Mouse (Mus musculus) ES-Bruce4 (cell line): Measurements from ENCODE around the gene Clmn. TPM values are rescaled to one million over a fixed set of nuclear protein-coding genes. Genes with fewer than 3 reads are reported as not detected.
A peak's percentile ranks its signal among the peaks of the same experiment; 100 is the strongest.

Source experiments
- H3K27ac ChIP-seq: 2 replicates; pipeline ENCODE4 v1.5.1; 2012; ENCODE audit warnings: low read length, inconsistent platforms; ENCODE audit not compliant: insufficient read depth
- H3K27me3 ChIP-seq: 2 replicates; pipeline ENCODE4 v1.6.1; 2012; ENCODE audit warnings: mild to moderate bottlenecking, low read length, inconsistent platforms; ENCODE audit not compliant: control insufficient read depth, poor library complexity, insufficient read depth, severe bottlenecking
- H3K36me3 ChIP-seq: 2 replicates; pipeline ENCODE4 v1.6.1; 2012; ENCODE audit warnings: inconsistent platforms, mild to moderate bottlenecking, low read length, moderate library complexity; ENCODE audit not compliant: control insufficient read depth, poor library complexity, insufficient read depth, severe bottlenecking
- H3K4me1 ChIP-seq: one replicate; pipeline ENCODE4 v1.8.1; 2011; ENCODE audit warnings: low read length; ENCODE audit not compliant: control insufficient read depth, insufficient read depth
- H3K4me3 ChIP-seq: 2 replicates; pipeline ENCODE4 v1.5.1; 2011; ENCODE audit warnings: low read depth, mild to moderate bottlenecking, low read length
- H3K9ac ChIP-seq: 2 replicates; pipeline ENCODE4 v1.6.1; 2012; ENCODE audit warnings: low read depth, mild to moderate bottlenecking, inconsistent platforms; ENCODE audit not compliant: poor library complexity, severe bottlenecking
- H3K9me3 ChIP-seq: replicated peaks from 2 replicates; pipeline ENCODE4 v1.6.1; 2012; ENCODE audit warnings: mild to moderate bottlenecking, low read length, inconsistent platforms; ENCODE audit not compliant: control insufficient read depth, poor library complexity, insufficient read depth, severe bottlenecking
- CTCF ChIP-seq: IDR thresholded peaks from one replicate; pipeline ENCODE4 v1.8.1; 2011; ENCODE audit warnings: low read depth, low read length
- EP300 ChIP-seq: IDR thresholded peaks from 2 replicates; pipeline ENCODE4 v1.6.1; 2011; ENCODE audit warnings: low read depth, low read length; ENCODE audit not compliant: insufficient read depth
- POLR2A ChIP-seq: IDR thresholded peaks from one replicate; pipeline ENCODE4 v1.8.1; 2011; ENCODE audit warnings: low read length; ENCODE audit not compliant: insufficient read depth
- polyA plus RNA-seq: library from polyadenylated mRNA; stranded (reverse); fragments of >200 nt; gene quantifications from 2 replicates; pipeline ENCODE4 v1.2.4, GENCODE M21; 2011; ENCODE audit warnings: low read depth; ENCODE audit not compliant: missing spikeins, insufficient read depth, insufficient read length

The Clmn gene
- polyA plus RNA-seq, 1 experiment: 14.8 TPM

DNA sequence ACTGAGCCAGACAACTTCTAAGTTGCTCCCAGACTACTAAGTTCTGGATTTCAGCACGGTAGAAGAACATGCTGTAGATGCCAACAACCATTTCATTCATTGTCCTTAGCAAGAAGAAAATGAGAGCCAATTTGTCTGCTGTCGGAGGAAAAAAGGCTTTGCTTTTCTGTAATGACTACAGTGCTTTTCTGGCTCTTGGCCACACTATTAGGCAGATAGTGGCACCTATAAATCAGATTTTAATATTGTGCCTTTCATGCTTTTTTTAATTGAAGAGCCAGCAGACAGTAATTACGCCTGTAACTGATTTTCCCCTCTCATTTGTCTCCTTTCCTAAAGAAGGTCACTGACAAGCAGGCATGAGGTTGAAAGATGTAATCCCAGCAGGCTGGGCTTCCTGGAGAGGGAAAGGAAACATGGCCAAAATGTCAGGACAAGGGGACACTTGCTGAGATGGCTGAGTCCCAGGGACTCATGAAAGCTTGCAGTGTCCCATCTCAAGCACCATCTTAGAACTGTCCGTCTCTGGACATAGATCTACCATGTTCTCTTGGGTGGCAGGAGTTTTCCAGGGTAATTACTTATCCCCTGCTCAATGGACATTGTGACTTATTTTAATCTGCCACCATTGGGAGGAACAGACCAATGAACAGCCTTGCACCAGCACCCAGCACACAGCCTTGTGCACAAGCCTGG is 58.0 kb downstream of the Clmn start:
- H3K9me3 ChIP-seq: no peaks in the 10 kb centered on the region
- no peak for TF ChIP-seq CTCF
- no peak for TF ChIP-seq EP300
- no peak for TF ChIP-seq POLR2A
- H3K4me3 ChIP-seq: no peak overlapping the region
- no peak overlapping the region for H3K27ac ChIP-seq
- H3K4me1 ChIP-seq: no peaks in the 10 kb centered on the region
- no peaks in the 10 kb centered on the region for H3K36me3 ChIP-seq
- no peak overlapping the region for H3K9ac ChIP-seq
- no peaks in the 10 kb centered on the region for H3K27me3 ChIP-seq

DNA sequence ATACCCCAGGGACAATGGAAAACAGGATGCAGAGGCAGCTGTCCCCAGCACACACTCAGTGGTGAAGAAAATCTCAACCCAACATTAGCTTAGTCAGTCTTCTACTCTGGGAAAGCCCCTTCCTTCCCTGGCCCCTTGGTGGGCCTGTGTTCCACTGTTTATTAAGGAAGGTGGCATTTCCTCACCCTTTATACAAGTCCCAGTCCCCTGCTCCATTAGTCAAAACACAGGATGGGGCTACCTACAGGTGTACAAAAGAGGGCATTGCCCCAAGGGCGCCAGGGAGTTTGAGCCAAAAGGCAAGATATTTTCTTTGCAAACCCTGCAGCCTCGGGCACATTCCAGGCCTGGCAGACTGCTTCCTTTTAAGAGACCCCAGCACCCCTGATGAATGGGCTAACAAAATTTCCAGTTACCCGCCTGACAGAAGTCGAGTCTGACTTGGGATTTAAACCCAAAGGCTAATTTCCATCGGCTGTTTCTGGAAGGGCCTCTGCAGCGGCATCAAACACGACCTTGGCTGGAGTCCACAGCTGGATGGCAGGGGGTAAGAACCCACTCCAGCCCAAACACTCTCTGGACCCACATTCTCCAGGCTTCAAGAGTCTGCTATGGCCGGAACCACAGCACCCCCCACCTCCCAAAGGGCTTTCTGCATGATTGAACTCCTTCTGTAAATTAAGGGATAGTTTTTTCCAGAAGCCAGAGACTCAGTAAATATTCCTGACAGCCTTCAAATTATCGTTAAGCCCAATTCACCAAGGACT is 63.2 kb downstream of the Clmn start:
- no peaks in the 10 kb centered on the region for H3K36me3 ChIP-seq
- no peak for TF ChIP-seq CTCF
- TF ChIP-seq POLR2A: no peak
- no peak for TF ChIP-seq EP300
- H3K27me3 ChIP-seq: no peaks in the 10 kb centered on the region
- no peak overlapping the region for H3K9ac ChIP-seq
- no peaks in the 10 kb centered on the region for H3K4me1 ChIP-seq
- no peaks in the 10 kb centered on the region for H3K9me3 ChIP-seq
- H3K4me3 ChIP-seq: no peak overlapping the region
- no peak overlapping the region for H3K27ac ChIP-seq

DNA sequence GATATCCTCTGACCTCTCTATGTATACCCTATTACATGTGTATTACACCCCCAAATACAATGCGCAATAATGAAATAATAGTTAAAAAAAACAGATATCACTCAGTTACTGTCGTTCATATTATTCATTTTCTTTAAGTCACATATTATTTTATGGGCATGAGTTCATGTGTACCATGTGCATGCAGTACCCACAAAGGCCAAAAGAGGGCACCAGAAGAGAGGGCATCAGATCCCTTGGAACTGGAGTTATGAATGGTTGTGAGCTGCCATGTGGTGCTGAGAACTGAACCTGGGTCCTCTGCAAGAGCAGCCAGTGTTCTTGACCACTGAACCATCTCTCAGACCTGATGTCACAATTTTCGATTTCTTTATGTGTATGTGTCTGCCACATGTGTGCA is 65.5 kb downstream of the Clmn start:
- Histone ChIP-seq H3K9ac (no peak overlapping the region), H3K36me3 (no peaks in the 10 kb centered on the region), H3K27ac (no peak overlapping the region), H3K4me1 (peaks cover 5% of the 10 kb centered on the region), H3K27me3 (no peaks in the 10 kb centered on the region), H3K4me3 (no peak overlapping the region), H3K9me3 (no peaks in the 10 kb centered on the region)
- TF ChIP-seq CTCF (peak; percentile 4), EP300 (no peak)

DNA sequence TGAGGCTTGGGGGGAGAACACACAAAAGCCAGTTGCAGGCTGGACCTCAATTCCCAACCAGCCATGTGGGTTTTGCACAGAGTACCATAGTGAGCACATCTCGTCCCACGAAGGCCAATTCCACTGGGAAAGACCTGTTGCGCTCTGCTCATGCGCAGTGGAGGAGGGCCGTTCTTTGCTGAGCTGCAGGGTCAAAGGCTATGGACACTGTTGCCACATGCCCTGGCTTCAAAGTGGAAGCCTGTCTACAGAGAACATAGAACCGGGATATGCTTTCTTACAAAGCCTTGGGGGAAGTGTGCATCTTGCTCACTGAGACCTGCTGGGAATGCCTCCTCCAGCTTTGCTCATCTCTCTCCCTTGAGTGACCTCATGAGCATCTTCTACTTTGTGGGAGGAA is 67.0 kb downstream of the Clmn start:
- Histone ChIP-seq H3K4me3 (no peak overlapping the region), H3K27ac (no peak overlapping the region), H3K4me1 (peaks cover 5% of the 10 kb centered on the region), H3K9me3 (no peaks in the 10 kb centered on the region), H3K9ac (no peak overlapping the region), H3K36me3 (no peaks in the 10 kb centered on the region), H3K27me3 (no peaks in the 10 kb centered on the region)
- TF ChIP-seq EP300 (no peak), CTCF (no peak), POLR2A (no peak)

DNA sequence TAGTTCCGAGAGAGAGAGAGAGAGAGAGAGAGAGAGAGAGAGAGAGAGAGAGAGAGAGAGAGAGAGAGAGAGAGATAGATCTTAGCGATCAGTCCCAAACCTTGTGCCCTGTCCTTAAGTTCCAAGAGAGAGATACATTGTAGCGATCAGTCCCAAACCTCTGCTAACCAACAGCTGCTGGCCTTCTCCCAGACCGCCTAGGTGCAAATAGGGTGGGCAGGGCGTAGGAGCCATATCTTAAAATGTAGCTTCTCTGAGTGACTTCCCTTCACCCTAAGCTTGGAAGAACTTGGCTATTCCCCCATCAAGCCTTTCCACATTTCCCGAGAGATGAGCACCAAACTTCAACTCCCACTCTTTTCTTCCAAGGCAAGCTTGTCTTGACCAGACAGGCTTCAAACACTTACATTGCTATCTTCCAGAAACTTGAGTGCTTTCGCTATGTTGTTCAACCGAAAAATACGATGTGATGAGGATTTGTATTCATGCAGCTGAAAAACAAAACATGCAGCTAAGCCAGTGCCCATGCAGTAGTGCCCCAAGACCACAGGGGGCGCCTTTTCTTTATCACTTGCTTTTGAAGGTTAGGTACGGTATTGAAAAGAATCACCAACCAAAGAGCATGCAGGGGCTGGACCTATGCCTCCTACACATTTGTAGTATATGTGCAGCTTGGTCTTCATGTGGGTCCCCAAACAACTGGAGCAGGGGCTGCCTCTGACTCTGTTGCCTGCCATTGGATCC is 68.1 kb downstream of the Clmn start:
- H3K27me3 ChIP-seq: no peaks in the 10 kb centered on the region
- no peak overlapping the region for H3K9ac ChIP-seq
- H3K9me3 ChIP-seq: no peaks in the 10 kb centered on the region
- H3K27ac ChIP-seq: no peak overlapping the region
- no peak overlapping the region for H3K4me3 ChIP-seq
- H3K36me3 ChIP-seq: no peaks in the 10 kb centered on the region
- H3K4me1 ChIP-seq: peaks cover 5% of the 10 kb centered on the region
- TF ChIP-seq CTCF (peak; percentile 51), EP300 (no peak)
